Mouse (Mus musculus): ENCODE data around the gene Ncor1.

- TF ChIP-seq POLR2A (IDR thresholded peaks at IDR 0.05; ENCODE audit: insufficient read depth, low read length) = no peak
- no peak for TF ChIP-seq CTCF (IDR thresholded peaks at IDR 0.05; ENCODE audit: low read depth, low read length)
Observed at GRCm38 (mm10) chr11:62314984-62315383, 143.4 kb downstream of the Ncor1 start.
